Mouse (Mus musculus) myocyte (in vitro differentiated cells): ENCODE data around the gene Shank2.

Source experiments
- POLR2A ChIP-seq: IDR thresholded peaks from one replicate; pipeline ENCODE4 v1.6.1; 2011; ENCODE audit warnings: low read depth, mild to moderate bottlenecking, control low read depth, moderate library complexity; ENCODE audit not compliant: insufficient read length
- USF1 ChIP-seq: IDR thresholded peaks from one replicate; pipeline ENCODE4 v1.6.1; 2011; ENCODE audit warnings: low read depth, mild to moderate bottlenecking, control low read depth, moderate library complexity

DNA sequence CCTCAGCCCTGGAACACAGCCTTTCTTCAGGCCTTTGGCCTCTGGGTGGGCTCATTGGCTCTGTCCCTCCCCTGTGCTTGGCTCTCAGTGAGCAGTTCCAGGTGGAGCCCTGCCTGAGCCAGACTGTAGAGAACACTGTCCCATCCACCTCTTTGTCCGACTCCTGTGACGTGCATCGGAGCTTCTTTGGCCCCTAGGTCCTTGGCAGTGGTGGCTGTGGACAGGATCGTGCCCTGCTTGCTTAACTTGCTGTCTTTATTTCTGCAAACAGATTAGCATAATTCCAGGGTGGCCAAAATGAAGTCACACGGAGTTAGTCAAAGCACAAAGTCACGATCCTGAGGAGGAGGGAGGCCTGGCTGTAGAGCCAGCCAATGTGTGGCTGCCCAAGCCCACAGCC is 419.8 kb downstream of the Shank2 start:
- TF ChIP-seq POLR2A: no peak
- no peak for TF ChIP-seq USF1
